Mouse (Mus musculus) lung, adult 2 months (tissue): ENCODE results near the gene Ndufaf2.

Experiments used
- CTCF ChIP-seq: fragments of 200-500 bp; IDR thresholded peaks from 2 replicates; pipeline ENCODE4 v1.5.1; 2011; ENCODE audit warnings: mild to moderate bottlenecking, low read length, control low read depth; ENCODE audit not compliant: insufficient read depth
- POLR2A ChIP-seq: fragments of 200-500 bp; IDR thresholded peaks from 2 replicates; pipeline ENCODE4 v1.6.1; 2011; ENCODE audit warnings: low read depth, mild to moderate bottlenecking, control low read depth, low read length, borderline replicate concordance; ENCODE audit errors: extremely low read depth

- no peak for TF ChIP-seq CTCF
- no peak for TF ChIP-seq POLR2A
Observed at GRCm38 (mm10) chr13:108157156-108157555, 1.3 kb downstream of the Ndufaf2 start.
